Mouse (Mus musculus) adrenal gland, adult 2 months (tissue): ENCODE results near the gene Tll2. TPM values are rescaled to one million over a fixed set of nuclear protein-coding genes. Genes with fewer than 3 reads are reported as not detected.

ENCODE experiments used
- DNase-seq: peaks from one replicate; pipeline ENCODE4 v3.0.0; 2021
- long read RNA-seq: library from polyadenylated mRNA; stranded (forward); transcript quantifications from one replicate; pipeline ENCODE4 v2.0.0, GENCODE M21; 2021
- polyA plus RNA-seq: library from polyadenylated mRNA; depleted of rRNA; stranded (reverse); fragments of >200 nt; gene quantifications from 2 replicates; pipeline ENCODE4 v1.2.3, GENCODE M21; 2012; rRNA removed
- total RNA-seq, 2 experiments: library from RNA; stranded (reverse); gene quantifications; 2 replicates each; pipeline ENCODE4 v1.2.3; 2021

Tll2 gene
- total RNA-seq = not detected
- 0.11 and 0.12 TPM in 2 replicates for polyA plus RNA-seq
- long read RNA-seq = 0 reads

- peak; percentile 85 for DNase-seq
Measured at GRCm38 (mm10) chr19:41206811-41207344, at the start of gene Tll2. Gene Tll2, minus strand, starts transcription at chr19:41206835.

GRCm38 (mm10) chr19:41254584-41254983, 47.9 kb upstream of the Tll2 start:
- DNase-seq = no peak

- no peak for DNase-seq
Measured at GRCm38 (mm10) chr19:41248968-41249367, 42.3 kb upstream of the Tll2 start.

GRCm38 (mm10) chr19:41248271-41248670, 41.6 kb upstream of the Tll2 start:
- DNase-seq = no peak

GRCm38 (mm10) chr19:41246271-41246670, 39.6 kb upstream of the Tll2 start:
- no peak for DNase-seq

- peak; percentile 24 for DNase-seq
Measured at GRCm38 (mm10) chr19:41244581-41244980, 37.9 kb upstream of the Tll2 start.

GRCm38 (mm10) chr19:41241997-41242396, 35.4 kb upstream of the Tll2 start:
- DNase-seq = no peak

- DNase-seq = no peak
Measured at GRCm38 (mm10) chr19:41233698-41234097, 27.1 kb upstream of the Tll2 start.

GRCm38 (mm10) chr19:41208326-41208725, 1.7 kb upstream of the Tll2 start:
- no peak for DNase-seq

GRCm38 (mm10) chr19:41206041-41206810, 409 bp downstream of the Tll2 start:
- peak; percentile 8 for DNase-seq

- peak; percentile 9 for DNase-seq
Measured at GRCm38 (mm10) chr19:41204159-41205081, 2.2 kb downstream of the Tll2 start.

GRCm38 (mm10) chr19:41197606-41198005, 9.0 kb downstream of the Tll2 start:
- DNase-seq = no peak

- DNase-seq = no peak
Measured at GRCm38 (mm10) chr19:41193379-41193778, 13.3 kb downstream of the Tll2 start.

GRCm38 (mm10) chr19:41192953-41193352, 13.7 kb downstream of the Tll2 start:
- peak; percentile 72 for DNase-seq

- no peak for DNase-seq
Measured at GRCm38 (mm10) chr19:41191724-41192123, 14.9 kb downstream of the Tll2 start.

GRCm38 (mm10) chr19:41190876-41191434, 15.7 kb downstream of the Tll2 start:
- no peak for DNase-seq

- DNase-seq = no peak
Measured at GRCm38 (mm10) chr19:41177331-41177730, 29.3 kb downstream of the Tll2 start.

GRCm38 (mm10) chr19:41176881-41177280, 29.8 kb downstream of the Tll2 start:
- DNase-seq = no peak

GRCm38 (mm10) chr19:41165914-41166235, 40.8 kb downstream of the Tll2 start:
- DNase-seq = no peak

GRCm38 (mm10) chr19:41165144-41165913, 41.3 kb downstream of the Tll2 start:
- DNase-seq = no peak

- DNase-seq = no peak
Measured at GRCm38 (mm10) chr19:41164447-41165095, 42.1 kb downstream of the Tll2 start.
